Mouse (Mus musculus): Measurements from ENCODE around the gene Ankrd27.

- TF ChIP-seq POLR2A (IDR thresholded peaks at IDR 0.05; ENCODE audit: control insufficient read depth, low read depth, low read length) (no peak), CTCF (IDR thresholded peaks at IDR 0.05; ENCODE audit: control insufficient read depth, insufficient read depth, insufficient replicate concordance, low read depth, low read length) (peak; percentile 94)
These were observed 100.7 kb downstream of the Ankrd27 start for GRCm38 (mm10) chr7:35686756-35687155.

Data from testis, adult 2 months (tissue).